Mouse (Mus musculus): ENCODE results near the gene Nrbp1. TPM values are rescaled to one million over a fixed set of nuclear protein-coding genes. Genes with fewer than 3 reads are reported as not detected.

The Nrbp1 gene
- 100 to 1,000 TPM in 1 of 3 experiments, 10 to 100 TPM in 2; 84.6 to 104 (median 84.9) TPM for polyA plus RNA-seq (2017; shearing (Covaris generic))

DNA sequence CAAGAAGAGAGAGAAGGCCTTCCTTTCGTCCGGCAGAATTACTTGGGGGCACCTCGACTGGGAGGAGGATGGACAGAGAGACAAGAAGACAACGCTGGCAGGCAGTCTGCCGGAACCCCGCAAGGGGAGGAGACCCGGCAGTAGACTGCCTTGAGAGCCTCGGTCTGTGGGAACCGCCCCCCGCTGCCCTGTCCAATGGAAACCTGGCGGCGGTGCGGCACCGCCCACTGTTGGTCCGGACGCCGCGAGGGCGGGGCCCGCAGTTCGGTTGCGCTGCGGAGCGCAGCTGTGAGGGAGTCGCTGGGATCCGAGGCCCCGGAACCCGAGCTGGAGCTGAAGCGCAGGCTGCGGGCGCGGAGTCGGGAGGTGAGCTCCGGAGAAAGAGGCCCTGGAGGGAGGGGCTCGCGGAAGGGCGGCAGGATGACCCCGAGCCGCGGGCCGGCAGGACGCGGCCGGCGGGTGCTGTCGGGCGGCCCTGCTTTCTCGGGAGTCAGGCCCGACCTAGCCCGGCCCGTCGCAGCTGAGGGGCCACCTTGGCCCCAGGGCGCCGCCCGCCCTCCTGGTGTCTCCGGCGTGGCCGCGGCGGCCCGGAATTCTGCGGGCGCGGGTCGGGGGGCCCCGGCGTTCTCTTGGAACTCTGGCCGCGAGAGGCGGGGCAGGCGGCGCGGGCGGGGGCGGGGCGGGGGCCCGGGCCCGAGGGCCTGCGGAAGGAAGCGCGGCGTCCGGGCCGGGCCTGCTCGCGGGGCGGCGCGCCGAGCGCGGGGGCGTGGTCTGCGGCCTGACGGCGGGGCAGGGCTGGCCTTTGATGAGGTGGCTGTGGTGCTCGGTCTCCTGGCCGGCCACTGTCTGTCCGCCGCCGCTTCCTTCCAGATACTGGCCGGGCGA lies at the start of gene Nrbp1, which contains the start of gene Gm9970:
Nrbp1 (plus strand) TSS at position 228 of the 885 bp plus-strand sequence.
Gm9970 (minus strand) TSS at position 596 of the 885 bp plus-strand sequence.
- ATAC-seq = peak; percentile 98

DNA sequence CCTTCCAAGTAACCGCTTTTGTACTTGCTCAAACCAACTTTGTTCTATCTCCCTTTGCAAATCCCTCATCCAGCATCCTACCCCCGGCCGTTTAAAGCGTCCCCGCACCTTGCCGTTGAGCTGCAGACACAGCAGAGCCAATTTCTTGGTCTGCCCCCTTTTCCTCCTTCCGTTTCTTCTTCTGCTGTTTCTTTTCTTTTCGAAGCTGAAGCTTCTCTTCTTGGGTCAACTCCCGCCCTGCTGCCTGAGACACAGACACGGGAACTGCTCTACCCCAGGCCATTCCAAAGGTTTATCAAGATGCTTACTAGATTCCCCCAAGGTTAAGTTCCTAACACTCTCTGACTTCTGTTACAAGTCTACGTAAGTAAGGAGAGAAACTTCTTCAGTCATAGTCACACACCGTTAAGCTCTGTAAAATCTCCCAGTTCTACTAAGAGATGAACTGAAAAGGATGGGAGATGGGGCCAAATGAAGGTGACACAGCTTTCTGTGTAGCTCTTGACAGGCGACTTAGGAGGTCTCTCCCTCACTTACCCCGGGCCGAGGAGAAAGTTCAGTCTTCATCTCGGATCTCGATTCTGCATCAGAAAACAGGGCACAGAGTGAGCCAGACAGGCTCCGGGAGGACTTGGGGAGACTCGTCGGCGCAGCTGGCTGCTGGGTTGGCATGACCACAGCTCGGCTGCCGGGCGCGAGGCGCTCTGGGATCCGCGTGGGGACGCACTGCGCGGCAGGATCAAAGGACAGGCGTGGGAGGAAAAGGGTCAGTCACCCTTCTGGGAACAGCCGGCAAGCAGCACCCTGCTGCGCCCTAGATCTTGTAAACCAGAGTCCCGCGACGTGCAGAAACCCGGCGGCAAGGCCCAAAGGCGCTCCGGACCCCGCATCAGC lies 48.4 kb upstream of the Nrbp1 start:
- ATAC-seq = peak; percentile 9

DNA sequence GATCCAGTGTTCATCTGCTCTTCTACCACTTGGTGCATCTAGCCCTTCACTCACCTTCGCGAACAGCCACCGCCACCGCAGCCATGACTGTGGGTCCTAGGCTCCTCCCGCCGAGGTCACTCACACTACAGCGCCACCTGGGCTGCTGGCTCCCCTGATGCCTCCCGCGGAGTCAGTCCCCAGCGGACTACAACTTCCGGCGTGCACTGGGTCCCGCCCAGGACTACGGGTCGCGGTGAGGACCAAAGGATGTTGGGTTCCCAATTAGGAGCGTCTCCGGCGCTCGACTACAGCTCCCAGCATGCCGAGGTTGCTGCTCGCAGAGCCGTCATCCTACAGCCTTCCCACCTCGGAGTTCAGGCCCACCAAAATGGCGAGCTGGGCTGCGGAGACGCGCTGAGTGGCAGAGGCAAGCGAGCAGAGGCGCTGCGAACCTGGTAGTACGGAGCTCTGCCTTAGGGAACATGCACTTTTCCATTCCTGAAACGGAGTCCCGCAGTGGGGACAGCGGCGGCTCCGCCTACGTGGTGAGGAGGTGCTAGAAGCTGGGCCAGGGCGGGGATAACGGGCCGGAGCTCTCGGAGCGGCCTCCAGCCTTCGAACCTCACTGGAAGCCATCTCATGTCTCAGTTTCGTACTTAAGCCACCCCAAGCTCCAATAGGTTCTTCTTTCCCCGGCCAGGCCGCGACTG lies 47.6 kb upstream of the Nrbp1 start, which contains the start of the genes Snx17 and Eif2b4:
Snx17 (plus strand) TSS at position 289 of the 692 bp plus-strand sequence.
Eif2b4 (minus strand) TSS at position 492 of the 692 bp plus-strand sequence.
- peak; percentile 92 for ATAC-seq

DNA sequence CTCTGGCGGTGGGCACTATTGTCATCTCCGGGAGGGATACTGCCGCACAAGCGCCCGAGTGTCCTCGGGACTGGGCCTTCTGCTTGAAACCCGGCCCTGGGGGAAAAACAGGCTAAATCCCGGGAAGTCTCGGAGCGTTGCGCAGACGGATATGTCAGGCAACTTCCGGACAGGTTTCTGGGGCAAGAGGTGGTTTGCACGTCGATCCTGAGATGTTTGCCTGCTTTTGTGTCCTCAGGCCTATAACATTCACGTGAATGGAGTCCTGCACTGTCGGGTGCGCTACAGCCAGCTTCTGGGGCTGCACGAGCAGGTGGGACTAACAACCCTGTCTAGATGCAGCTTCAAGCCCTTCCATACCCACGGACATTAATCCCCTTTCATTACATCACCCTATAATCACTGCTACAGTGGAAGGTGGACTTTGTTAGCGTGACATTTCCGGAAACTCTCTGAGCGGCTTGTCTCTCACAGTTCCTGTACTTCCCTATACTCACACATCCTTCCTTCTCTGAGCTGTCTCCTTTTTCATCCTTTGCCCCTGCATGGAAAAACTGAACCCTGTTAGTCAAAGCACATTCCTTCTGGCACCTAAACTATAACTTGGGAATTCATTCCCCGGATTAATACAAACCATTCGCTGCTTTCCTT lies 46.9 kb upstream of the Nrbp1 start:
- ATAC-seq = no peak

DNA sequence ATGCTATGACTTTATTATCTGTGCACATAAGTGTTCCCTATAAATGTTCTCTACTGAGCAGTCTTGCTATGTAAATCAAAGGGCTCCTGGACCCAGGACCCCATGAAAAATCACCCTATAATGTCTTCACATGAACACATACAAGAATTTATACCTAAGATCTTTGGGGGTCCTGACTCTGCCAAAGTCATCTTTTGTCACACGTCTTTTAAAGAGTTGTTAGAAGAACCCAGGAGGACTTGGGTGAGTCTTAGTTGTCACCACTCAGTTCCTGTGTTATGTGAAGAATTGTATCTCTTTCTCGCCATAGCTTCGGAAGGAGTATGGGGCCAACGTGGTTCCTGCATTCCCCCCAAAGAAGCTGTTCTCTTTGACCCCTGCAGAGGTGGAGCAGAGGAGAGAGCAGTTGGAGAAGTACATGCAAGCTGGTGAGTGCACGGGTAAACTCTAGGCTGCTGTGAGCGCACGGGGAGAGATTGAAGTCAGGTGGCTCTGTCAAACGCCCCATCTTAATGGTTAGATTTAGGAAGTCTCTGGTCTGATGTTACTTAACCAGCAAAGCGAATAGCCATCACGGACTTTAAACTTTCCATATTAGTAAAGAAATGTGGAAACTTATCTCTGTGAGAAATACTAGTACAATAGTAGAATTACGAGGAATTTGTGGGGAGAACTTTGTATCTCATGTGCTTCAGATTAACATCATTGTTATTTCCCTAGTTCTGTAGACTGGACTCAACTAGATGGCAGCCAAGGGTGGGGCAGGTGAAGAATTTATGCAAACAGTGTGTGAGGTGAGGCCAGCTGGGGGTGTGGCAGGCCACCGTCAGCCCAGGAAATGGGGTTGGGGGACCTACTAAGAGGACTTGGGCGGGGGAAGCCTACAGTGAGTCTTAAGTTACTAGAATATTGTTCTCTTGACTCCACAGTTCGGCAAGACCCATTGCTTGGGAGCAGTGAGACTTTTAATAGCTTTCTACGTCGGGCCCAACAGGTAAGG lies 45.9 kb upstream of the Nrbp1 start:
- no peak for ATAC-seq

DNA sequence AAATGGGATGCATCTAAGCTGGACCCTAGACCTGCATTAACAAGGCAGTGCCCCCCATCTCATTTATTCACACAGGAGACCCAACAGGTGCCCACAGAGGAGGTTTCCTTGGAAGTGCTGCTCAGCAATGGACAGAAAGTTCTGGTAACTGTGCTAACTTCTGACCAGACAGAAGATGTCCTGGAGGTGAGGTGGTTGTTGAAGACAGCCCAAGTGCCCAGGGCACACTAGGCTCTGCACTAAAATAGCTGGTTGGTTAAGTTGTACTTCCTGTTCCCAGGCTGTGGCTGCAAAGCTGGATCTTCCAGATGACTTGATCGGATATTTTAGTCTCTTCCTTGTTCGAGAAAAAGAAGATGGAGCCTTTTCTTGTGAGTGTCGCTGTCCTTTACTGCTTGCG lies 45.0 kb upstream of the Nrbp1 start:
- no peak for ATAC-seq

DNA sequence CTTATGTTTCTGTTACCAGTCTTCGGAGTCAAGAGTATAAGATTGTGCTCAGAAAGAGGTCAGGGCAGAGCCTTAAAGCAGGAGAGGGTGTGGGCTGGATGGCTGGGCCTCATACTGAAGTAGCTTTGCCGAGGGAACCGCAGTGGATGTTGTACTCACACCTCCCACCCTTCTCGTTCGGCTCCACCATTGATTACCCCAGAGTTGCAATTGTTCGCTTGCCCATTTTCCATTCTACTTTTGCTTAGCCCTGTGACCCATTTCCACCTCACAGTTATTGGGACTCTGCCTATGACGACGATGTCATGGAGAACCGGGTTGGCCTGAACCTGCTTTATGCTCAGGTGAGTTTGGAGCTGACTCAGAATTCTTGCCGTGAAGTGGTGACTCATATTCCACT lies 44.5 kb upstream of the Nrbp1 start:
- no peak for ATAC-seq

DNA sequence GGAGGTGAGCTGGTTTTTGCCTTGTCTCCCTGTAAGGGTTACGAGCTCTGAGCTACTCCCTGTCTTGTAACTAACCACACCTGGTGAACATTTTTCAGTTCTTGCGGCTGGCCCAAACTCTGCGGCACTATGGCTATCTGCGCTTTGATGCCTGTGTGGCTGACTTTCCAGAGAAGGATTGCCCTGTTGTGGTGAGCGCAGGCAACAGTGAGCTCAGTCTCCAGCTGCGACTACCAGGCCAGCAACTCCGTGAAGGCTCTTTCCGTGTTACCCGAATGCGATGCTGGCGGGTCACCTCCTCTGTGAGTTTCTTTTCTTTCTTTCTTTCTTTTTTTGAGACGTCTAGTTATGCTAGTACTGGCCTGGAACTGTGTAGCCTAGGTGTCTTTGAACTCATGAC lies 43.6 kb upstream of the Nrbp1 start:
- ATAC-seq = no peak

DNA sequence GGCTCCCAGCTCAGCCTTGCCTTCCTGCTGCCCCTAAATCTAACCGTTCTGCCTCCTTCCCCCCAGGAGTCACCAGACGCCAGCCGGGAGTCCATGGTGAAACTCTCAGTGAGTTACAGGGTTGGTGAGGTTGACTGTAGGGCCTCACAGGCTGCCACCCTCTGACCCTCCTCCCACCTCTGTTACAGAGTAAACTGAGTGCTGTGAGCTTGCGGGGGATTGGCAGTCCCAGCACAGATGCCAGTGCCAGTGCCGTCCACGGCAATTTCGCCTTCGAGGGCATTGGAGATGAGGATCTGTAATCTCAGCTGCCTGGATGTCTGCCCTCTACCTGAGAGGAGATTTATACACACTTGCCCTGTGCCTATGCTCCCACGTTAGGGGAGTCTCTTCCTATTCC lies 42.5 kb upstream of the Nrbp1 start:
- no peak for ATAC-seq

DNA sequence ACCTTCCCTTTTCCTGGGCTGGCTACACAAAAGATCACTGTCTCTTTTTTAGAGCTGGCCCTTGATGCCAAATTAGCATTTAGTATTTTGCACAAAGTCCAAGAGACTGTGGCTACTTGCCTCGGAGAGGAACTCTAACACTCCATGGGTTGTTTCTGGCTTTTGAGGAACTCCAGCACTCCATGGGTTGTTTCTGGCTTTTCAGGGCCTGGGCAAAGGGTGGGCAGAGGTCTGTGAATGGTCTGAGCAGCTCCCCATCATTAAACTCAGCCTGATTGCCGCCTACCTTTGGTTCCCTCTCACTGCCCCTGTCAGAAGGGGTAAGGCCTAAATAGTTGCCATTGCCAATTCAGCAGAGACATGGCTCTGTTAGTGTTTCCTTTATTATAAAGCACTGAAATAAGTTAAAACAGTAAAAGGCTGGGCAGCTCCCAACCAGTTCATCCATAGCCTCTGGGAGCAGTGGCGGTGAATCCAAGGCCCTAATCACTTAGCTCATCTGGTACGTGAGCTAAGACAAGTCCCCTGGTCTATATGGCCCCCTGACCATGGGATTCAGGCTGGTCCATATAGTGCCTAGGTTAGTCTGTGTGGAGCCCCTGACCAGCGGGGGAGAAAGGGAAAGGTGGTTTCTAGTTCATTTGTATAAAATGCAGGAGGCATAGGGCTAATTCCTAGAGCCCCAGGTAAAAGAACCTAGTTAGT lies 41.9 kb upstream of the Nrbp1 start:
- no peak for ATAC-seq

DNA sequence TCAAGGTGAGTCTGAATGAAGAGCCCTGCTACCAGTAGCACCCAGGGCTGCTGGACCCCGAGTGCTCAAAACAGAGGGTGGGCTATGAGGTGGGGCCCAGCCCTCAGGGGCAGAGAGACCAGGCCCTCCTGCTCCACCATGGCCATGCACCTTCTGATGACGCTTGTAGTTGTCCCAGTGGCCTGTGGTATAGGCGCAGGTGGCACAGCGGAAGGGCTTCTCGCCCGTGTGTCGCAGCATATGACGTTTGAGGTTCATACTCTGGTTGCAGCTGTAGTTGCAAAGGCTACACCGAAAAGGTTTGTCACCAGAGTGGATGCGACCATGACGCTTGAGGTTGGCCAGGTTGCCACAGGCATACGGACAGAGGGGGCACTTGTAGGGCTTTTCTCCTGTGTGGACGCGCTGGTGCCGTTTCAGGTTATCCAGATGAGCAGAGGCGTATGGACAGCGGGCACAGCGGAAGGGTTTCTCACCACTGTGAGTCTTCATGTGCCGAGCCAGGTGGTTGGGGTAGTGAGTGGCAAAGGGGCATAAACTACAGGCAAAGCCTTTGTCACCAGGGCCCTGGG lies 41.3 kb upstream of the Nrbp1 start:
- ATAC-seq = no peak

DNA sequence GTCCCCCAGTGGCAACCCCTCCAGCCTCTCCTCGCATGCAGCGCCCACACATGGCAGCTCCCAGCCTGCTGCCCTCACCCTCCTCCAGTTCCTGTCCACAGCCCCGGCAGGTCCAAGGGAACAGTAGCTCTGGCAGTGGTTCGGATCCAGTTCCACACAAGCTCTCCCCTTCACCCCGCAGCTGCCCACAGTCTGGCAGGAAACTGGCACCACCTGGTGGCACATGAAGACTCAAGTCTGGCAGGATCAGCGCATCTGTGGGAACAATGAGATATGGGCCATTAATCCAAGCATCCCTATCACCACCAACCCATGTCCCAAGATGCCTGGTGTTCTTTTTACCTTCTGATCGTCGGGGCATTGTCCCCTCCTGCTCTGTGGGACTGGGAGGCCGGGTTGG lies 40.8 kb upstream of the Nrbp1 start:
- ATAC-seq = no peak

DNA sequence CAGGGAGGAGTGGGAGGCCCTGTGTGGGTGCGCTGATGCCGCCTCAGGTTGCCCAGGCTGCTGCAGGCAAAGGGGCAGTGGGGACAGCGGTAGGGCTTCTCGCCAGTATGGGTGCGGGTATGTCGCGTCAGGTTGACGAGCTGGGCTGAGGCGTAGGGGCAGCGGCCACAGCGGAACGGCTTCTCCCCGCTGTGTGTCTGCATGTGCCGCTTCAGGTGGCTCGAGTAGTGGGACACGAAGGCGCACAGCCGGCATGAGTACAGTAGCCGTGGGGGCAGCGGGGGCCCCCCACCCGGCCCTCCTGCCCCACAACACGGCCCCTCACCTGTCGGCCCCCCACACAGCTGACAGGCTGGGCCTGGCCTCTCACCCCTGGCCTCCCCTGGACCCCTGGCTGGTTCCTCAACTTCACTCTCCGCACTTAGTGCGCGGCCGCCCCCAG lies 40.3 kb upstream of the Nrbp1 start:
- ATAC-seq = no peak

DNA sequence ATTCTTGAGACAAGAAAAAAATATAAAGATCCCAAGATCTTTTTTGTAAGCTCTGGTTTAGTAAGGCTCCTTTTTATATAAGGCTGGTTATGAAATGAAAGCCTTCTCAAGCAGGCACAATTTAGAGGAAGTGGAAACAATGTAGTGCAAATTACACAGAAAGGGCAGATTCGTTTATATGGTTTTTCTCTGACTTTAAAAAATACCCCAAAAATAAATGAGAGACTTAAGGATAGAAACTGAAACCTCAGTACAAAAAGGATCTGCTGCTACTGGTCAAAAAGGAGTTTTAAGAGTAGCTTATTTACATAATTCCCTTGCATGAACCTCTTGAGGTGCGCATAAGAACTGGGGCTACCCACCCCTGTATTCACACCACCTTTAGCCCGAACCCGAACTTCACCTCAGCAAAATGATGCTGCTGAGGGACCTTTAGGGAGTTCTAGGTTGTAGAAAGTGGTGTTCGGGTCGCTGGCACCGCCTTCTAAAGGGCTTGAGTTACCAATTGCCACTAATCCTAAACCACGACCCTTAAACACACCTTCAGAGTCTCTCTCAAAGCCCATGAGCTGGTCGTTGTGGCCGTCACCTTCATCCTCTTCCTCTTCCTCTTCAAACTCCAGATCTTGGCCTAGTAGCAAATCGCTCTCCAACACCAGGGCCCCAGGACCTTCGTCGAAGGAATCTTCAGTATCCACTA lies 39.5 kb upstream of the Nrbp1 start:
- ATAC-seq = no peak

DNA sequence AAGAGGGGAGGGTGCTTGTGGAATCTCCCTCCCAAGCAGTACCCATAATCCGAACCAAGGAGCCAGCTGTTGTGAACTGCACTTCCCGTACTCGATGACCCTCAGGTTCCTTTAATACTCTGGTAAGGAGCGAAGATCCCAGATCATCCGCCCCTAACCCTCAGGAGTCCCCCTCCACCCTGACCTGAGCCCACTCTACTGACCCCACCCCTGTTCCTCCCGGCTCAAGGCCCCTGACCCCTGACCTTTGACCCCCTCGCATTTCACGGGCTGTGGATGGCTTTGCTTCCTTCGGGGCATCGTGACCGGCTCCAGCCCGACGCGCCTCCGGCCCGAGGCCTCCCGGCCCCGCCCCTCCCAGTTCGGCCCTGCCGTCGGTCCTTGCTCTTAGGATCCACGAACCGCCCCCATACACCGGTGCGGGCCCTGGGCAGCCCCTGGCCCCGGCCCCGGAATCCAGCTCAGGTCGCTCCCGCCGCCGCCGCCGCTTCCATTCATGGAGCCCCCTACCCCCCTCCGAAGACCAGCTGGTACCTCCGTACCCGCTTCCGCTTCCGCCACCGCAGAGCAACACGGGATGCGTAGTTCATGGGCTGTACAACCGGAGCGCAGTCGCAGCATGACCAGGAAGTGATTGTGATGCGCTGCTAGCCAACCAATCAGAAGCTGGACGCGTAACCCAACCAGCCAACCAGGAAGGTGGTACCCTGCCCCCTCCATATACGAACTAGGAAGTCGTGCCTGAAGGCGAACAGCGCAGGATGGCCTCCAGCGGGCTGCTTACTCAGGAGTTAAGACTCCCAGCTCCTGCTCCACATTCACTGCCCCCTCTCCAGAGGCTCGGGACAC lies 38.7 kb upstream of the Nrbp1 start, which contains the start of gene Zfp513:
Zfp513 (minus strand) TSS at position 562 of the 849 bp plus-strand sequence.
- peak; percentile 99 for ATAC-seq

DNA sequence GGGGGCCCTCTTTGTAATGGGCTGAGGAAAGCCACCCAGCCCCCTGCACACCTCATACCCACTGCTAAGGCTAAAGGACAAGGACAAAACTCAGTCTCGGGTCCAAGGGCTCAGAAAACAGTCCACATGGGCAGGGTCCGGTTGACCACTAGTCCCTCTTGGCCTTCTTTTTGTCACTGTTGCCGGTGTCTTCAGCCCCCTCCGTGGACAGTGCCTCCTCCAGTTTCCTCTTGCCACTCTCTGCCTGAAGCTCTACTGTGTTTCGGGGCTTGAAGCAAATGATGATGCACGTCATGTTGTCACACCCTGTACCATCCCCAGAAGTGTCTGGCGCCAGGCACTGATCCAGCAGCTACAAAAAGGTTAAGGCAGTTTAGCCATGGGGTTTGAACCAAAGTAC lies 37.7 kb upstream of the Nrbp1 start:
- no peak for ATAC-seq

DNA sequence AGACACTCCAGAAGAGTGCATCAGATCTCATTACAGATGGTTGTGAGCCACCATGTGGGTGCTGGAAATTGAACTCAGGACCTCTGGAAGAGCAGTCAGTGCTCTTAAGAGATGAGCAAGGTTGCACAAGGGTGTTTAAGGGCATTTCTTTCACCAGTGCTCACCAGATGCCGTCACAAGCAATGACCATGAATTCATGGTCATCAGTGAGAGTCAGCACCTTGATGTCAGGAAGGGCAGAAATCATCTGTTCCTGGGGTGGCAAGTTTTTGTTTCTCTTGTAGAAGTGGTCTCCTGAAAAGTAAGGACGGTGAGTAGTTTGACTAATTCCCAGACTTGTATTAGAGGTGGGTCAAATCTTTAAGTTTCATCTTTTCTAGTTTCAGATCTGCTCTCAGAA lies 36.8 kb upstream of the Nrbp1 start:
- no peak for ATAC-seq

DNA sequence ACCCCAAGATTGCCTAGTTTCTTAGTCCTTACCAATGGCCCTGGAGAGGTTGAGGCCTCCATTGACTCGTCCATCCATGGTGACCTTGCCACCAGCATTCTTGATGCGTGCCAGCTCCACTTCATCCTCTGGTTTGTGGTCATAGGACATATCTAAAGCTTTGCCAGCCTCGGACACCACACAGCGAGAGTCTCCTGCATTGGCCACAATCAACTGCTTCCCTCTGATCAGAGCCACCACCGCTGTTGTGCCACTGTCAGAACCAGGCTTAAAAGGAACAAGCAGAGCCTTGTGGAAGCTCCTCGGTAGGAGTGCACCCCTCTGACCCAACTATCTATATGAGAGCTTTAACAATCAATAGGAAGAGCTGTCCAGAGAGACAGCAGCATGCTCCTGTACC lies 36.2 kb upstream of the Nrbp1 start:
- no peak for ATAC-seq
